Mouse (Mus musculus): Measurements from ENCODE around the gene Zfp36l2.

DNA sequence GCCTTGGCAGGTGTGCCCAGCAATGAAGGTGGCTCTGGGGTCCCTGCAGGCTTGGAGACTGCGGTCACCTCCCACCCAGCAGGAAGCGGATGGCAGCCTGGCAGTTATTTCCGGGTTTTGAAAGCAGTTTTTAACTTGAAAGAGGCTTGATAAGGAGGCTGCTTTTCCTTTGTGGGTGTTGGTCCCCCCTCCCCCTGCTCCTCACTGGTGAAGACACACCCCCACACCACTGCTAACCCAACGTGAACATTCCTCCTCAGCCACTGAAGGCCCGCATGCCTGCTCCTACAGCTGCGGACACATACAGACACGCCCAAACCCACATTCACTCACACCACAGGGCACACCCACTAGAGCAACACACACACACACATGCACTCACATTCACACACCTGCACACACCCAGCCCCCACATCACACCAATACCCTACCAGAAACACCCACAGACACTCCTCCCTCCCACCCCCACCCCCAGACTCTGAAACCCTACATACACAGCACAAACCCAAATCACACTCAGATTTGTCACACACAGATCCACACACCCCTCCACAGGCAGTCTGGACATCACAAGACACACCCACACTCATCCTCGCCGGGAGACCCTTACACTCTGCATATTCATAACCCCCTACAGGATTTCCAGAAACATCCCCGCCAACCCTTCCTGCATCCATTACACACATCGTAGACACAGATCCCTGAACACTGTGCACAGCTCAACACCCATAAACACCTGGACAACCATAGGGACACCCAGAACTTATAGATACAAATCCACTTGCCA lies 6.8 kb downstream of the Zfp36l2 start:
- TF ChIP-seq EP300 (IDR thresholded peaks at IDR 0.05), result peak; percentile 56
- no peak for TF ChIP-seq CTCF (IDR thresholded peaks at IDR 0.05)
